Mouse (Mus musculus): ENCODE results near the gene Tagln3.

DNA sequence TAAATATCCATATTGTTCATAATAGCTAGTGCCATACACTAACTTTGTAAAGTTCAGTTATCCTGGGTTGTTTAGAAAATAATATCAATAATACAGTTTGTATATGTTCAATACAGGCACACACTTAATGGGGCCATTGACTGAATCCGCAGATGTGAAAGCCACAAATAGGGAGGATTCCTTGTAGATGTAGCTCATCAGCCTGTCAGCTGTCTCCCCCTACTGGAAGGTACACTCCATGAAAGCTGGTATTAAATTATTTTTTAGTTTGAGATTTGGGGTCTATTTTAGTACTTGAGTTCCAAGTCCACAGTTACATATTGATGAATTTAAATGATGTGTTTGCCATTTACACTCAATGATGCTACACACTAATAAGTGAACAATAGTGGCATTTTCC, 47.9 kb downstream of the Tagln3 start:
- TF ChIP-seq GATA1 (IDR thresholded peaks at IDR 0.05; ENCODE audit: borderline replicate concordance, low read length) (no peak), FLI1 (IDR thresholded peaks at IDR 0.05; ENCODE audit: low read length) (no peak)
